ENCODE assay signal across 10 mouse cellular contexts in genomic region chr6:90486176-90486921, GRCm38 (mm10). TPM values are rescaled to one million over a fixed set of nuclear protein-coding genes. Genes with fewer than 3 reads are reported as not detected.
DNase-seq lines count a peak whose midpoint lies in the region; TF ChIP-seq lines count a peak whose summit lies in the region.
"Had no signal": no experiment of that assay in that cellular context is flagged by ENCODE, and none has a peak within 500 bp of the region (broad histone marks: within the 10 kb centered on the region; RNA-seq: fewer than 3 reads in every experiment).

Aldh1l1 (plus strand) TSS chr6:90486427.

- DNase-seq in kidney, adult 2 months, result no peak
- no peak for DNase-seq in kidney, adult 18-20 months
- DNase-seq in adrenal gland, postnatal 25 days, result no peak
- DNase-seq in layer of hippocampus, postnatal 25 days (ENCODE audit: extremely low spot score in 1 of 2, low spot score in 1 of 2), result no peak
- no peak for DNase-seq in gastrocnemius, postnatal 10 days
- DNase-seq in cerebellum, postnatal 4 days (ENCODE audit: low spot score in 2 of 2), result no peak
- DNase-seq in spleen, postnatal 14 days (ENCODE audit: low spot score in 2 of 2), result no peak
- DNase-seq: lung, embryonic 14.5 days had no signal

- TF ChIP-seq POLR2A in kidney, adult 2 months (IDR thresholded peaks at IDR 0.05; ENCODE audit: low read depth, low read length), result no peak

- H3K27me3 ChIP-seq in kidney, adult 2 months (replicated peaks; ENCODE audit: control insufficient read depth, insufficient read depth, low read length), result no peaks in the 10 kb centered on the region
- H3K27me3 ChIP-seq in E14TG2a.4 (ENCODE audit: insufficient read depth, low read length), result no peaks in the 10 kb centered on the region

- H3K36me3 ChIP-seq in kidney, adult 2 months (ENCODE audit: control insufficient read depth, insufficient read depth, low read length), result no peaks in the 10 kb centered on the region
- H3K36me3 ChIP-seq in E14TG2a.4 (ENCODE audit: insufficient read depth, low read length), result no peaks in the 10 kb centered on the region

- H3K9me3 ChIP-seq in E14TG2a.4 (ENCODE audit: low read length), result no peaks in the 10 kb centered on the region

- WGBS in kidney, adult 2 months, result 83% methylated on average over 12 of the region's 12 CpGs

- H3K4me1 ChIP-seq in kidney, adult 2 months (ENCODE audit: control insufficient read depth, insufficient read depth, low read length), result peaks cover 7% of the 10 kb centered on the region; the same call in 1 of the 2 replicates
- H3K4me1 ChIP-seq in E14TG2a.4 (replicated peaks; ENCODE audit: low read depth, low read length), result peaks cover 21% of the 10 kb centered on the region

- no peak within 1 kb of the TSS for H3K27ac ChIP-seq in kidney, adult 2 months (ENCODE audit: insufficient read depth, low read depth, low read length)

- TF ChIP-seq CTCF in kidney, adult 2 months (conservative IDR thresholded peaks at IDR 0.05; ENCODE audit: insufficient read depth, insufficient read length, low read depth, low read length), result no peak
- TF ChIP-seq CTCF in E14TG2a.4 (conservative IDR thresholded peaks at IDR 0.05; ENCODE audit: low read length), result no peak

- H3K4me3 ChIP-seq in kidney, adult 2 months (ENCODE audit: insufficient read depth, low read depth, low read length), result no peak within 1 kb of the TSS
- H3K4me3 ChIP-seq in E14TG2a.4 (replicated peaks; ENCODE audit: low read length), result peak within 1 kb of the TSS; percentile 49
- H3K4me3 ChIP-seq: erythroblast, embryonic 14.5 days had no signal

RNA-seq across cellular contexts. Expression of gene Aldh1l1, which starts in this region (rescaled TPM):
- polyA plus RNA-seq in kidney, adult 2 months (2012; rRNA removed), result 253 and 260 TPM in 2 replicates
- total RNA-seq in adrenal gland, postnatal 25 days (2021), result 179 and 220 TPM in 2 replicates
- 10 to 100 TPM; 45.0 to 48.4 TPM for total RNA-seq in layer of hippocampus, postnatal 25 days (2021)
- 1 to 10 TPM; 3.3 to 3.7 TPM for total RNA-seq in gastrocnemius, postnatal 10 days (2021)
- polyA plus RNA-seq: erythroblast, embryonic 14.5 days had no signal

Comparison
In these comparisons a context has a peak if more than half of its experiments do, and no peak if none do; other contexts are left out.
1. RNA of gene Aldh1l1 (total RNA-seq): 179 to 220 TPM in adrenal gland, postnatal 25 days and 45.0 to 48.4 TPM in layer of hippocampus, postnatal 25 days; 3.3 to 3.7 TPM in gastrocnemius, postnatal 10 days; every median in the first group is over 4 times any median in the second.